Mouse (Mus musculus): Measurements from ENCODE around the gene 0610010F05Rik. TPM values are rescaled to one million over a fixed set of nuclear protein-coding genes. Genes with fewer than 3 reads are reported as not detected.

The 0610010F05Rik gene
- 19.9 and 22.7 TPM in 2 replicates for polyA plus RNA-seq (2021; fragmentation: Nextera tagmentation)
- long read RNA-seq, experiment 1, full-length matches to known transcripts = 128 of 278 reads
- long read RNA-seq, experiment 1, partial matches to known transcripts = 91 of 278 reads
- long read RNA-seq, experiment 1, other reads (novel, unspliced or antisense) = 59 of 278 reads
- long read RNA-seq, experiment 2, full-length matches to known transcripts = 7 of 51 reads
- long read RNA-seq, experiment 2, partial matches to known transcripts = 31 of 51 reads
- long read RNA-seq, experiment 2, other reads (novel, unspliced or antisense) = 13 of 51 reads

GRCm38 (mm10) chr11:23632945-23633878 is at the start of gene 0610010F05Rik:
TSS of gene 0610010F05Rik (minus strand) at chr11:23633639.

GRCm38 (mm10) chr11:23665798-23666501 is 32.5 kb upstream of the 0610010F05Rik start, which contains the start of gene Pex13:
TSS of gene Pex13 (minus strand) at chr11:23665959.

GRCm38 (mm10) chr11:23665311-23665786 is 31.9 kb upstream of the 0610010F05Rik start, which contains the start of gene Pus10:
TSS of gene Pus10 (plus strand) at chr11:23665674.

GRCm38 (mm10) chr11:23520473-23521205 is 112.8 kb downstream of the 0610010F05Rik start, which contains the start of gene 1700093K21Rik:
TSS of gene 1700093K21Rik (minus strand) at chr11:23521155.

Other genes with a start within 250 kb of the 0610010F05Rik start
- gene Ahsa2, start 135.6 kb downstream of the 0610010F05Rik start, polyA plus RNA-seq (2021; fragmentation: Nextera tagmentation) = 11.0 and 13.4 TPM in 2 replicates
- gene 1700093K21Rik, start 112.5 kb downstream of the 0610010F05Rik start, polyA plus RNA-seq (2021; fragmentation: Nextera tagmentation) = not detected in 2 replicates
- 2.4 and 2.5 TPM in 2 replicates for gene Pus10, start 32.0 kb upstream of the 0610010F05Rik start, polyA plus RNA-seq (2021; fragmentation: Nextera tagmentation)
- gene Pex13, start 32.3 kb upstream of the 0610010F05Rik start, polyA plus RNA-seq (2021; fragmentation: Nextera tagmentation) = 21.6 and 29.6 TPM in 2 replicates
- 0.82 and 0.90 TPM in 2 replicates for gene Rel, start 137.3 kb upstream of the 0610010F05Rik start, polyA plus RNA-seq (2021; fragmentation: Nextera tagmentation)